Comparison of ENCODE assay signal across 31 mouse cellular contexts in the genomic region with DNA sequence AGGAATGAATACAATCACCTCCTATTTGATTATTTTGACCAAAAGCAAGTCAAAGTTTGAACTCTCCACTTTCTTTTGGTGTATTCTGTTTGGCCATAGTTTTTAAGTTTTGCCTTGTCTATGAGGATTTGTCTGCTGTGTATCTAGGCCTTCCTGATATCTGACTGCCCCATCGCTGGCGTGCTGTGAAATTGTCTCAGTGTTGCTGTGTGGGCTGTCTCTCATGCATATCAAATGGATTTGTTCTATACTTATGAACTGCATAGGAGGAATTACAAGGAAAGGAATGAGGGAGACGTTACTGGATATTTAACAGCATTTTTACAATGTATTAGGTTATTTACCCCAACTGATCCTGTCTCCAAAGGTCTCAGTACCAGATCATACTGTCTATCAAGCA.
"Had no signal": no experiment of that assay in that cellular context is flagged by ENCODE, and none has a peak within 500 bp of the region (broad histone marks: within the 10 kb centered on the region; RNA-seq: fewer than 3 reads in every experiment).

No protein-coding gene starts in this region.

- H3K4me1 ChIP-seq: limb, embryonic 10.5 days; limb, embryonic 12.5 days; limb, embryonic 13.5 days; limb, embryonic 15.5 days; liver, embryonic 12.5 days; liver, embryonic 13.5 days; liver, embryonic 15.5 days; lung, embryonic 15.5 days; megakaryocyte, embryonic 14.5 days; midbrain, embryonic 12.5 days; midbrain, embryonic 15.5 days; neural tube, embryonic 12.5 days; neural tube, embryonic 13.5 days had no signal

- H3K4me2 ChIP-seq: limb, embryonic 12.5 days; limb, embryonic 13.5 days; limb, embryonic 15.5 days; liver, embryonic 11.5 days; liver, embryonic 12.5 days; liver, embryonic 13.5 days; liver, embryonic 15.5 days; lung, embryonic 14.5 days; lung, embryonic 15.5 days; midbrain, embryonic 12.5 days; midbrain, embryonic 13.5 days; midbrain, embryonic 15.5 days; neural tube, embryonic 12.5 days; neural tube, embryonic 13.5 days had no signal

- DNase-seq: left cerebral cortex, postnatal 4 days; liver; liver, embryonic 13.5 days; liver, postnatal 0 days; lung, adult 18-20 months; lung, adult 2 months; lung, embryonic 14.5 days; lung, postnatal 10 days; lung, postnatal 14 days; lung, postnatal 36 days; lung, postnatal 4 days; midbrain, embryonic 14.5 days had no signal

- H3K27me3 ChIP-seq: limb, embryonic 12.5 days; limb, embryonic 13.5 days; limb, embryonic 15.5 days; liver, embryonic 12.5 days; liver, embryonic 13.5 days; liver, embryonic 15.5 days; lung, embryonic 15.5 days; megakaryocyte, embryonic 14.5 days; midbrain, embryonic 12.5 days; midbrain, embryonic 13.5 days; midbrain, embryonic 15.5 days; neural tube, embryonic 12.5 days; neural tube, embryonic 13.5 days had no signal

- H3K4me3 ChIP-seq: limb, embryonic 10.5 days; limb, embryonic 12.5 days; limb, embryonic 13.5 days; limb, embryonic 15.5 days; liver, embryonic 12.5 days; liver, embryonic 13.5 days; liver, embryonic 15.5 days; lung, embryonic 15.5 days; megakaryocyte, embryonic 14.5 days; midbrain, embryonic 12.5 days; midbrain, embryonic 13.5 days; midbrain, embryonic 15.5 days; myocyte; neural tube, embryonic 12.5 days; neural tube, embryonic 13.5 days had no signal

- H3K36me3 ChIP-seq: limb, embryonic 10.5 days; limb, embryonic 12.5 days; limb, embryonic 13.5 days; limb, embryonic 15.5 days; liver, embryonic 12.5 days; liver, embryonic 13.5 days; liver, embryonic 15.5 days; lung, embryonic 15.5 days; midbrain, embryonic 12.5 days; midbrain, embryonic 13.5 days; midbrain, embryonic 15.5 days; neural tube, embryonic 12.5 days; neural tube, embryonic 13.5 days had no signal

- H3K9me3 ChIP-seq: limb, embryonic 10.5 days; limb, embryonic 12.5 days; limb, embryonic 13.5 days; limb, embryonic 15.5 days; liver, embryonic 12.5 days; liver, embryonic 13.5 days; liver, embryonic 15.5 days; lung, embryonic 15.5 days; megakaryocyte, embryonic 14.5 days; midbrain, embryonic 12.5 days; midbrain, embryonic 13.5 days; midbrain, embryonic 15.5 days; neural tube, embryonic 12.5 days; neural tube, embryonic 13.5 days had no signal

- H3K27ac ChIP-seq: limb, embryonic 10.5 days; limb, embryonic 12.5 days; limb, embryonic 13.5 days; limb, embryonic 15.5 days; liver, embryonic 12.5 days; liver, embryonic 13.5 days; liver, embryonic 14.5 days; liver, embryonic 15.5 days; lung, embryonic 15.5 days; macrophage; midbrain, embryonic 12.5 days; midbrain, embryonic 13.5 days; midbrain, embryonic 15.5 days; neural tube, embryonic 12.5 days; neural tube, embryonic 13.5 days had no signal

- H3K9ac ChIP-seq: limb, embryonic 12.5 days; limb, embryonic 13.5 days; limb, embryonic 15.5 days; liver, embryonic 12.5 days; liver, embryonic 13.5 days; liver, embryonic 14.5 days; liver, embryonic 15.5 days; liver, postnatal 0 days; lung, embryonic 14.5 days; lung, embryonic 15.5 days; midbrain, embryonic 12.5 days; midbrain, embryonic 13.5 days; midbrain, embryonic 15.5 days; neural tube, embryonic 12.5 days; neural tube, embryonic 13.5 days had no signal

- ATAC-seq: liver, embryonic 12.5 days; liver, postnatal 0 days; lung, postnatal 0 days; midbrain, embryonic 13.5 days; midbrain, embryonic 15.5 days; midbrain, embryonic 16.5 days had no signal
